8 mouse cellular contexts compared by ENCODE assay signal in genomic region chr3:87033357-87033756, GRCm38 (mm10). TPM values are rescaled to one million over a fixed set of nuclear protein-coding genes. Genes with fewer than 3 reads are reported as not detected.
A peak's percentile ranks its signal among the peaks of the same experiment; 100 is the strongest.
DNase-seq lines count a peak whose midpoint lies in the region; ATAC-seq and TF ChIP-seq lines count a peak whose summit lies in the region.

No protein-coding gene starts in this region.

- H3K4me1 ChIP-seq in liver, embryonic 14.5 days (replicated peaks; ENCODE audit: control insufficient read depth in 2 of 2, insufficient read depth in 2 of 2, low read length in 1 of 2): no peaks in the 10 kb centered on the region

- no peak for ATAC-seq in liver, embryonic 14.5 days (ENCODE audit: insufficient read depth)

- no peak overlapping the region for H3K9ac ChIP-seq in liver, embryonic 14.5 days (replicated peaks)

- no peaks in the 10 kb centered on the region for H3K9me3 ChIP-seq in liver, embryonic 14.5 days (ENCODE audit: control insufficient read depth, low read length)

- WGBS in liver, embryonic 14.5 days (ENCODE audit: insufficient replicate concordance): 17% methylated on average over 8 of the region's 8 CpGs

- peak; percentile 85 for TF ChIP-seq CTCF in liver, embryonic 14.5 days (IDR thresholded peaks at IDR 0.05; ENCODE audit: low read depth)

- H3K27me3 ChIP-seq in liver, embryonic 14.5 days (ENCODE audit: control insufficient read depth, insufficient read depth, low read length): no peaks in the 10 kb centered on the region

- DNase-seq in 416B (ENCODE audit: low read depth): peak; percentile 65
- DNase-seq in WW6 (ENCODE audit: low read depth, low spot score): peak; percentile 60
- peak; percentile 64 to 73 for DNase-seq in cerebellum, postnatal 36 days
- DNase-seq in gastrocnemius, postnatal 10 days: peak; percentile 74
- peak; percentile 84 for DNase-seq in kidney, postnatal 10 days
- DNase-seq in liver, embryonic 14.5 days (ENCODE audit: low read depth in 3 of 3, low spot score in 3 of 3): peak; percentile 25 to 36 (median 36)
- DNase-seq in retina, postnatal 1 day: peak; percentile 84
- DNase-seq in thymus, postnatal 4 days: peak; percentile 79

- no peaks in the 10 kb centered on the region for H3K36me3 ChIP-seq in liver, embryonic 14.5 days (replicated peaks; ENCODE audit: control insufficient read depth, insufficient read depth, low read depth)

- no peak for TF ChIP-seq EP300 in liver, embryonic 14.5 days (IDR thresholded peaks at IDR 0.05; ENCODE audit: low read depth)

- H3K4me2 ChIP-seq in liver, embryonic 14.5 days (ENCODE audit: low read depth): no peak overlapping the region

- no peak overlapping the region for H3K27ac ChIP-seq in liver, embryonic 14.5 days

- no peak overlapping the region for H3K4me3 ChIP-seq in liver, embryonic 14.5 days (ENCODE audit: insufficient read depth in 1 of 2, low read depth in 2 of 2, low read length in 2 of 2)

RNA-seq across cellular contexts. Expression of gene Cd1d1, which starts 34.1 kb away (rescaled TPM):
- total RNA-seq in gastrocnemius, postnatal 10 days (2021): 10 to 100 TPM in 1 of 2 experiments, 1 to 10 TPM in 1; 6.9 to 12.3 TPM
- 4.0 and 4.2 TPM in 2 replicates for polyA plus RNA-seq in liver, embryonic 14.5 days (2012; rRNA removed)
- polyA plus RNA-seq in liver, embryonic 14.5 days (2014; fragmentation: Nextera tagmentation; extraction: Ambion mirVana): 2.5 and 3.4 TPM in 2 replicates
